Mouse (Mus musculus): ENCODE measurements around the gene Ddx51.

Ddx51 gene

DNA sequence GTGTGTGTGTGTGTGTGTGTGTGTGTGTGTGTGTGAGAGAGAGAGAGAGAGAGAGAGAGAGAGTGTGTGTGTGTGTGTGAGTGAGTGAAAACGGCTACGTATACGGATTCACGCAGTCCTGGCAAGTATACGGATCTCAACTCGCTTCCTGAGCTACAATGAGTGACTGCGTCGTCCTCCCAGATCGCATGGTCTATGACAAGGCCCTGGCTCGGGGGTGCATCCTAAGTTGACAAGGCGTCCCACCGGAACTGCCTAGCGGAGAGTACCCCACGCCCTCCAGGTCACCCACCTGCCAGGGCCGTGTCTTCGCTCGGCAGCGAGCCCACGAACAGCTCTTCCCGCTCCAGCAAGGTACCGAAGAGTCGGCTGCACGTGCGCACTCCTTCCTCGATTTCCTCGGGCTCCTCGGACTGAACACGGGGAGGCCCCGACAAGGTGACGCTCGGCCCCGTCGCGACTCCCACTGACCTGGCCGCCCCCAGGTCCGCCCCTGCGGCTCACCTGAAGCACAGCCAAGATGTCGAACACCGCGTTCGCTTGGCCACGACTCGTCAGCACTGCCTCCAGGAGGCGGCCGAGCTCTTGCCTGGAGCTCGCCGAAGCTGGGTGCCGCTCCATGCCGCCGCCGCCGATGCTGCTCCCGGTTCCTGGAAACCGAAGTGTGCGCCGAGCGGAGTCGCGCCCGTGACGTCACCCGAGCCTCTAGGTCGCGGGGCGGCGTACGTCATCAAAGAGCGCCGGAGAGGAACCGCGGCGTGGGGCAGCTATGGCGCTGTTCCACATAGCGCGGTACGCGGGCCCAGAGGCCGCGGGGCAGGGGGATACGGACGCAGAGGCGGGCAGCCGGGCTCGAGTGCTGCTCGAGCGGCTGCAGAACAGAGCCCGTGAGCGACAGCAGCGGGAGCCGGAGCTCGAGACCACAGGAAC, at the start of gene Ddx51, which contains the start of gene Noc4l:
Gene Ddx51, plus strand, starts transcription at position 733 of the 930 bp plus-strand sequence.
Gene Noc4l, minus strand, starts transcription at position 699 of the 930 bp plus-strand sequence.
- DNase-seq (ENCODE audit: low read depth, low spot score), result peak; percentile 93

DNA sequence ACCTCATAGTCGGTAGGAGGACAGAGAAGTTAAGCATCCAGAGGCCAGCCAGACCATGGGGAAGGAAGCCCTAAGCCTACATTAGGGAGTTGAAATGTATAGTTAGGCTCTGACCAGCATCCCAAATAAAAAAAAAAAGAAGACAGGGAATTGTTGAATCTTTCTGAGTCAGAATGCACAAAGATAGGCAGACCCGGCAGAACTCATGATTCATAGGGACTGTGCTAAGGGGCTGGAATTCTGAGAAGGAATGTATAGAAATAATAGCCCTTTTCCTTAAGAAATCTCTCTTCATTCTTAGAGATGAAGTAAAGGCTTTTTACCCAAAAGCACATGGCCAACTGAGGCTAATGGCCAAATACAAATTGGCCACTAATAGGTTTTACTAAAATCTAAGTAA, 48.9 kb upstream of the Ddx51 start:
- no peak for DNase-seq (ENCODE audit: low read depth, low spot score)

DNA sequence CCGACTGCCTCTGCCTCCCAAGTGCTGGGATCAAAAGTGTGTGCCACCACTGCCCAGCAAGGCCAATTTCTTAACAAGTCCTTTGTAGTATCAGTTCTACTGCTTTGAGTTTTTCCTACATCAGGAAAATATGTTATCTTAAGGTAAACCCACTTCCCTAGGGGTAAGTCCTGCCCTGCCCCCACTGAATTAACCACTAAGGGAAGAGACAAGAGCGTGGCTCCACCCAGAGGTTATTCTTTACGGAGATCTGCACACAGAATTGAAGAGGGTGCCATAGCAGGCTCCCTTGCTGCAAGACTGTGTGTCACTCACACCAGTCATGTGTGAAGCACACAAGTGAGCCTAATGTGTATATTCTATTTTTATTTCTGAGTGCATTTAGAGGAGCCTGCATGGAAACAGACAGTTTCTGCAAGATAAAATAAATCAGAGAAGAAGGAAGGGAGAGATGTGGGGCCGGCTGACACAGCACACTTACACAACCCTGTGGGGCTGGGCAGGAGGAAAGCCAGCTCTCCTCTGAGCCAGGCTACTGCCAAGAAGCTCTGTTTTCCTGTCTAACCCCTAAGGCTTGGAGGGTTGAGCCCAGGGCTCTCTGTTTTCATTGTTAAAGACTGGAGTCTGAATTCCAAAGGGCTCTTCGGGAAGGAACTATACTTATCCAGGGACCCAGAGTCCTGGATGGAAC, 47.6 kb upstream of the Ddx51 start:
- no peak for DNase-seq (ENCODE audit: low read depth, low spot score)

DNA sequence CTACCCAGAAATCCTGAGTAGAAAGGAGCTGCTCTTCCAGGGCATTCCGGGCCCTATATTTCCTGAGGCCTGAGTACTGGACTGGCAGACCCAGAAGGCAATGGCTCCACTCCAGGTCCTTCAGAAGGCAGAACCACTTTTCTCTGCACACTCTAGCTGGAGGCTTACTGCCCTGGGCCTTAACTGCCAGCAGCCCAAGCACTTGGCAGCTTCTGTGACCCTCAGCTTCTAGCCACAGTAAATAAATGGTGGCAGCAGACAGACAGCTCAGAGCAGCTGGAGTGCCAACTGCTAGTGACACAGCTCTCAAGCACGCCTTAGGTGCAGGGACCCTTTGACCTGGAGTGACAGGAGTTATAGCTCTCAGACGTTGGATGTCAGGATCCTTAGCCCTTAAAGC, 45.5 kb upstream of the Ddx51 start:
- no peak for DNase-seq (ENCODE audit: low read depth, low spot score)

DNA sequence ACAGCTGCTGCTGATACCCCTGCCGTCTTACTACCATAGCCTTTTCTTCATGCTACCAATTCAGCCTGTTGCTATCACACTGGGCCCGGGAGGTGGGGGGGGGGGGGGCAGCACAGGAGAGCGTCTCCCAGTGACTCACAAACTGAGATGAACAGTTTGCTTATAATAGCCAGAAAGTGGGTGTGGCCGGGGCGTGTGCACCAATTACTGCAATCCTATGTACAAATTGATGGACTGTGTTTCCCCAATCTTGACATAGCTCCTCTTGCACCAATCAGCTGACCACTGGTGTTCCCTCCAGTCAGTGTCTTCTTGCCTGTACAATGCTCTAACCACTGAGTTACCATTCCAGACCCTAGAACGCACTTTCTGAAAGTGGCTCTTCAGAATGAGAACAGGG, 44.9 kb upstream of the Ddx51 start:
- no peak for DNase-seq (ENCODE audit: low read depth, low spot score)

DNA sequence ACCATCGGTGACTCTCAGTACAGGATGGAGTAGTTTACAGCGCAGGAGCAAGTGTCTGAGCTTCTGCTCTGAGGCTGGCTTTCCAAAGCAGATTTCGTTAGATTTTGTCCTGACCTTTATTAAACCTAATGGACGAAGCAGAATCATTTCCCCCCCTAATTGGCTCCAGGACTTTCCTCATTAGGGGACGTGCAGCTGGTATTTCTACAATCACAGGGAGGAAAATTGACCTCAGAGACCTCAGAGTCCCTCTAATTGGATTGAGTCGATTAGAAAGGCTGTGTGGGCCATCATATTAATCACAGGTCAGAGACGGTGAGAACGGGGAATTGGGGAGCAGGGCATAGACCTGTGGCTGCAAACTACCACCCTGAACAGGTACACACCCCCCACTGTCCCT, 44.3 kb upstream of the Ddx51 start:
- DNase-seq (ENCODE audit: low read depth, low spot score), result no peak

DNA sequence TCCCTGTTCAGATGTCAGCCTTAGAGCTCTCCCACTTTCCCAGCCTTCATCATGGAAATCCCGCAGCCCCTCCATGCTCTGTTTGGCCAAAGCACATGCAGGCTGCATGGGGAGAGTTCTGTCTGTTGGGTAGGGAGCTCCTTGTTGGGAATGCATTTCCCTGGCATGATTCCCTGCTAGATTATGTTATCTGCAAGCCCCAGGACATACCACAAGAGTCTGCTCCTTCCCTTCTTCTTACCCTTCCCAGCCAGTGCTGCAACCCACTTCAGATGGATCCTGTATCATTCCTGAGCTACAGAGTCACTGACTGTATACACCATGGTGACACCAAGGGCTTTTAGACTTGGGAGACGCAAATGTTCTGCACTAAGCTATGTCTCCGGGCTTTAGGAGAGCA, 43.8 kb upstream of the Ddx51 start:
- no peak for DNase-seq (ENCODE audit: low read depth, low spot score)

DNA sequence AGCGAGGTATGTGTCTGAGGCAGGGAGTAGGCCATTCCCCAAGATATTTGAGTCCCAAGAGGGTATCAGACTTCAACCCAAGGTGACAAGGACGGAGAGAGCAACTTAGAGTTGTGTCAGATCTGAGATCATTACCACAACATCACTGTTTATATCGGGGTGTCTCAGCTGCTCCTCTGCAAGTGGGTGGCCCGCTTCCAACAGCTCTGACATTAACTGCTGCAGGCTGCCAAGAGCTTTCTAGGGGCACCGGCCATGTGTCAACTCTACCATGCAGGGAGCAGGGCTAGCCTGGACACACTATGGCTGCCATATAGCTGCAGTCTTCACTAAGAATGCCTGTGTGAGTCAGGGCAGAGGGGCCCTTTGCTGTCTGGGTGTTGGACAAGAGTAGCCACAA, 43.4 kb upstream of the Ddx51 start:
- no peak for DNase-seq (ENCODE audit: low read depth, low spot score)

DNA sequence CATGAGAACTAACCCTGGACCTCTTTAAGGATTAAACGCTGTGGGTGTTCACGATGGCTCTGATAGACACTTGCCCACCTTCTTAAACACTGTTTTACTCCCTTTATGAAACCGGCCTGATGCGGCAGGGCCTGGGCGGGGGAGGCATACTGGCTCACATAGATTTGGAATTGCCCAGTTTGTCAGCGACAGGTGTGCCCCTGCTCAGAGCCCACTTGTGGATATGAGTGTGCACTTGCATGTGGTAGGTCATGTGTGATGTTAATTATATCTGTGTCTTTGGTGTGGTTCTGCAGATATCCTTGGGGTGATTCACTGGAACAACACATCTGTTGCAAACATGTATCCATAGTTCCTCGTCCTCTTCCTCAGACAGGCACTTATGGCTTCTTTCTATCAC, 42.8 kb upstream of the Ddx51 start:
- DNase-seq (ENCODE audit: low read depth, low spot score), result no peak

DNA sequence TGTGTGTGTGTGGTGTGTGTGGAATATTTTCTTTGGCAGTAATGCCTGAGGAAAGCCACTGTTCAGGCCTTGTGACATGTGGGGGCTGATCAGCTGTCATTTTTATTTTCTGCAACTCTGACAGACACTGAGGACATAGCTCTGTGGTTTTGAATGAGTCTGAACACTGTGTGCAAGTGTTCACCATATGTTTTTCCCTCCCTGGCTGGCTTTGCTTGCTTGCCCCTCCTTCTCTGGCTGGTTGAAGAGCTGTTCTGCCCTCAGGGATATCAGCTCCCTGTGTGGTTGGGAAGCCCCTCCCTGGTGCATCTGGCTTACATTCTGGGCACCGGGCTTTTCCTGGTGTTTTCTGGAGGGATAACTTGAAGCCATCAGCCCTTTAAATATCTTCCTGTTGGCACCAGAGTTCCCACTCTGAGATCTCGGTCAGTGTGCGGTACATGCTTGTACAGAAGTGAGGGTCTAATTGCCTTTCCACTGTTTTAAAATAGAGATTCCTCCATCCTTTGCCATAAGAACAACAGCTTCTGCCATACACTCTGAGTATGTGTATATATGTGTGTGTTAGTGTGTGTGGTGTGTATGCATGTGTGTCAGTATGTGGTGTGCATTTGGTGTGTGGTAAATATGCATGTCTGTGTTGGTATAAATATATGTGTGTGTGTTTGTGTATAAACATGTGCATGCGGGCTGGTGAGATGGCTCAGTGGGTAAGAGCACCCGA, 41.7 kb upstream of the Ddx51 start:
- DNase-seq (ENCODE audit: low read depth, low spot score), result no peak

DNA sequence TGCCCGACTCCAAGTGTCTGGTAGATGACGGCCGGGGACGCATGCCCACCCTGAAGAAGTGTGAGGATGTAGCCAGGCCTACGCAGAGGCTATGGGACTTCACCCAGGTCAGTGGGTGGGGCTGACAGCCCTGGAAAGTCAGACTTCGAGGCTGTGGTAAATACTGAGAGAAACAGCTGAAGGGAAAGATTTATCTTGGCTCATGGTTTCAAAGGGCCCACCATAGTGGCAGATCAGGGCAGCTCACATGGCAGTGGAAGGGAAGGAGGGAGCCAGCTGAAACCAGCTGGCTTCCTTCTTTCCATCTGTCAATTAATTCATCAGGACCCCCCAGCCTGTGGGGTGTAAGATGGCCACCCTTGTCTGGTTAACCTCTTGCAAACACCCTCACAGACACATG, 34.0 kb upstream of the Ddx51 start:
- DNase-seq (ENCODE audit: low read depth, low spot score), result no peak

DNA sequence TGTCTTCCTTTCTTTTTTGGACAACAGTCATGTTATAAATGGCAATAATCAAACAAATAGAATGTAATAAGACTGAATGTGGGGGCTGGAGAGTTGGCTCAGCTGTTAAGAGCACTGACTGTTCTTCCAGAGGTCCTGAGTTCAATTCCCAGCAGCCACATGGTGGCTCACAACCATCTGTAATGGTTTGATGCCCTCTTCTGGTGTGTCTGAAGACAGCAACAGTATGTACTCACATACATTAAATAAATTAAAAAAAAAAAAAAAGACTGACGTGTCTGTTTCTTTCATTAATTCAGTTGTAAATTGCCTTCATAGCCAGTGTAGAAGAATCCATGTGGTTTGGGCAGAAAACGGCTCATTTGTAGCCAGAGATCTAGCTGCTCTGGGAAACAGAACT, 28.9 kb upstream of the Ddx51 start:
- DNase-seq (ENCODE audit: low read depth, low spot score), result no peak

DNA sequence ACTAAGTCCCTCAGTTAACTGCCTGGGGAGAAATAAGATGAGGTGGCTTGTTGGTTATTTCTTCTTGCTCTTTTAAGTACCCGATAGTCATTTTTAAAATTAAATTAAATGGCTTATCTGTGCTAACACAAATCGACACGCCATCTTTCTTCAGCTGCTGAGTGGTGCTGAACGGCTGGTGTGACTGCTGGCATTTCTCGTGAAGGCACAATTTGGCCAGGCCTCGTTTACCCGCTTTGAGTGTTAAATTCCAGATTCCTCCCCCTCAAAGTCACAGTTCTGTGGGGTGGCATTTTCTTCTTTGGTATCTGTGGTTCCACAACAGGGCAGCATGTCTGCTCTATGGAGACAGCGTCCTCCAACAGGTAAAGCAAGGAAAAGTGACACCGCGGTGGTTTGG, 25.9 kb upstream of the Ddx51 start:
- no peak for DNase-seq (ENCODE audit: low read depth, low spot score)

DNA sequence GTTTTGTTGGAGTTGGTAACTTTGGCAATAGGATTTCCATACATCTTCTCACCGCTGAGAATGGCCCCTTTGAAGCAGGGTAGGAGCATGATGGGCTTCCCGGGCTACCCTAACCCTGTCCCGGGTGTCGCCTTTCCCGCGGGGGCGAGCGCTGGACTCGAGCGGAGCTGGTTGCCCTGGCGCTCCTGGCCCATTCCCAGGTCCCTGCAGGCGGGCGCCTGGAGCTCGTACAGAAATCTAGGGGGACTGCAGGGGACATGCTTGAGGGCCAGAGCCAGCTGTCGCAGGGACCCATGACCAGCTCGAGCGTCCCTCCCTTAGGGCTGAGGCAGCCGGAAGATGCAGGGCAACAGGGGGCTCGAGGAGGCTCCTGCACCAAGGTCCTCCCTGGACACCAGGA, 25.1 kb upstream of the Ddx51 start:
- no peak for DNase-seq (ENCODE audit: low read depth, low spot score)

DNA sequence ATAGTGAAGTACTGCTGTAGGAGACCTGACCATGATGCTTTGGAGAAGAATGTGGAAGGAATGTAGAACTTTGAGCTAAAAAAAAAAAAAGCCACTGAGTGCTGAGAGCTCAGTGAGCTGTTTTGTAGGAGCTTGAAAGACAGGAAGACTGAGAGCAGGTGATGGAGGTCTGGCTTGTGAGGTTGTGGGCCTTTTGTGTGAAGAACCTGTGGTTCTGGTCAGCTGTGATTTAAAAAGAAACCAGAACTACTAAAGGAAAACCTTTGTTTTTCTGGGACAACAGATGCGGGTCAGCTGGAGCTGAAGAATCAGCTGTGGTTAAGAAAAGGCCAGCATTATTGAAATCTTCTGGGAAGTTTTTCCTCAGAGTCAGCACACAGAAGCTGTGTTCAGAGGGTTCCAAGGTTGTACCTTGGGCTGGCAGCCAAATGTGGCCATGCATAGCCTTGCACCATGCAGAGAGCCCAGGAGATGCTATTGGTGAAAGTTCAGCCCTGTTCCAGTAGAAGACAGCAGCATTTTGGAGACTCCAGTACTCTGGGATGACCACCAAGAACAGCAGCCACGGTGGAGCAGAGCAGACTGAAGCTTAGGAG, 23.6 kb upstream of the Ddx51 start:
- no peak for DNase-seq (ENCODE audit: low read depth, low spot score)

DNA sequence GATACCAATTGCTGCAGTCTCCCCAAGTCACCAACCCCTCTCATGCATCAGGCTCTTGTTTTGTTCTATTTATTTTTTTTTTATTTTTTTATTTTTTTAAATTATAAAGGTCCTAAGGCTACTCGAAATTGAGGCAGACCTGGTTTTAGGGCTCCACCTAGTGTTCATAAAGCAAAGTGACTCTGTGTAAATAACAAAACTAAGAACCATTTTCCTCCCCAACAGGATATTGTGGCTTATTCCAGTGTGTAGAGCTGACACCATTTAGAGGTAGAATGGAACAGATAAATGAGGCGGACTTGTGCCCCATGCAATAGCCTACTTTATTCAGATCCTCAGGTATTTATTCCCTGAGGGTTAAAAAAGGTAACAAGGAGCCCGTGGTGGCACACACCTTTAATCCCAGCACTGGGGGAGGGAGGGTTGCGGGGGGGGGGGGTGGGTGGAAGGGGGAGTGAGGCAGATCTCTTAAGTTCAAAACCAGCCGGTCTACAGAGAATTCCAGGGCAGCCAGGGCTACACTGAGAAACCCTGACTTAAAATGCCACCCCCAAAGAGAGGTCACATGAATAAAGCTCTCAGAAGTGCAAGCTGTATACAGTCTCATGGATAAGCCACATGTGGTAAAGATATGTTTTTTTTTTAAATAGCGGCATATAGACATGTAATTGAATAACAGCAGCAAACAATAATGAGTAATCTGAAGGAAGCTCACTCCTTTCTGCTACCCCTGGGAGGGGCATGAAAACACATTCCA, 17.1 kb upstream of the Ddx51 start:
- no peak for DNase-seq (ENCODE audit: low read depth, low spot score)

DNA sequence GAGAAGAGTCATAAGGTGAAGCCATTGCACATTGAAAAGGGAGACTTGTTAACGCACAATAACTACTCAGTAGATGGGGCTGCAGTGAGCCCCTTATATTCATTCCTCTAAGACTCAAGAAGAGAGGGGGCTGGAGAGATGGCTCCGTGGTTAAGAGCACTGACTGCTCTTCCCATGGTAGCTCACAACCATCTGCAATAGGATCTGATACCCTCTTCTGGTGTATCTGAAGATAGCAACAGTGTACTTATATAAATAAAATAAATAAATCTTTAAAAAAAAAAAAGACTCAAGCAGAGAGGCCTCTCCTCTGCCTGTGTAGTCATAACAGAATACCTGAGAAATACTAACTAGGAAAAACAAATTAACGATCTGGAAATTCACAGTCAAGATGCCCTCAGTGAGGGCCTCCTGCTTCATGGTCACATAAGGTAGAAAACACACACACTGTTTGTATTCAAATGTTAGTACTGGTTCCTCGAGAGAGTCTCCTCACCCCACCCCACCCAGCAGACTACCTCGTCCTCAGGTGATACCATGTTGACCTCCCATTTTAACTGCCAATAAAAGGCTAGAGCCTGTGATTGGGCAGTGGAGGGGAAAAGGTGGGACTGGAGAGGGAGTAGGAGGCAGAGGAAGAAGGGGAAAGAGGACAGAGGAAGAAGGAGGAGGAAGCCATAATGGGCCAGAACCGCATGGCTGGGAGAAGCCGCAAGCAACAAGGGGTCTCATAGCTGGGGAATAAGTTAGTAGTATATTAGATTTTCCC, 14.8 kb upstream of the Ddx51 start:
- DNase-seq (ENCODE audit: low read depth, low spot score), result no peak

DNA sequence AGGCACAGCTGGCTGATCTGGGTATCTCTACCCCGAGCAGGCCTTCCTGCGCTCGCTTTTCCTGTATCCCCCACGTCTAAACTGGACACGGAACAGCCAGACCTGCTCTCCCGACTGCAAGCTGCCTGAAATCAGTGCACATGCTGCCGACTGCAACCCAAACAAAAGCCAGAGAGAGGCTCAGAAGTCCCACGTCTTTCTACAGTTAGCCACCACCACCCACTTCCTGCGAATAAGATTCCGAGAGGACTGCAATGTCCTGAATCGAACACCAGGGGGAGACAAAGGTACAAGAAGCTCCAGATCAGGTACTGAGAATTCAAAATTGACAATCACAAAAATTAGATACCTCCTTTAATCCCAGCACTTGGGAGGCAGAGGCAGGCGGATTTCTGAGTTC, 13.8 kb upstream of the Ddx51 start:
- peak; percentile 65 for DNase-seq (ENCODE audit: low read depth, low spot score)

DNA sequence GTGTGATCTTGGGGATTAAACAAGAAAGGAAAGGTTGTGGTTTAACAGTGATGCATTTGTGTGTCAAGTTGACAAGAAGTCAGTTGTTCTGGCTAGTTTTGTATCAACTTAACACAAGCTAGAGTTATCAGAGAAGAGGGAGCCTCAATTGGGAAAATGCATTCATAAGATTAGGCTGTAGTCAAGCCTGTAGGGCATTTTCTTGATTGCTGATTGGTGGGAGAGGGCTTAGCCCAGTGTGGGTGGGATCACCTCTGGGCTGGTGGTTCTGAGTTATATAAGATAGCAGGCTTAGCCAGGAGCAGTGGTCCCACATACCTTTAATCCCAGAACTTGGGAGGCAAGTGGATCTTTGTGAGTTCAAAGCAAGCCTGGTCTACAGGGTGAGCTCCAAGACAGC, 6.9 kb upstream of the Ddx51 start:
- no peak for DNase-seq (ENCODE audit: low read depth, low spot score)

DNA sequence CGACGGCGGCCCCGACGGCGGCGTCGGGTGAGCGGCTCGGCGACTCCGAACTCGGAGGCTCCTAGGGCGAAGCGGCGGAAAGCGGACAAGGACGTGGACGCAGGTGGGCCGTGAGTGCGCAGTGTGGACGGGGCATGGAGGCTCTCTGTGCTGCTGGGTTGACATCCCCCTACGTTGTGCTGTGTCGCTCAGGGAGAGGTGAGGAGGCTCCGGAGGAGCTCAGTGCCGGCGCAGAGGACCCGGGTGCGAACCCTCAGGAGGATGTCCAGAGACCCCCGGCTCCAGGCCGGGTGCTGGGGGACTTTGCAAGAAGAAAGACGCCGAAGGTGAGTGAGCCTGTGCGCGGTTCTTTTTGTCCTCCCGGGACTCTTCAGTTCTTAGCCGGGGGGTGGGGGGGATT, 435 bp downstream of the Ddx51 start:
- DNase-seq (ENCODE audit: low read depth, low spot score), result no peak

Measured in c-Kit-negative CD71-positive TER-119-positive erythroid progenitor cells, embryonic 14.5 days (primary cell).